Mouse (Mus musculus) myocyte (in vitro differentiated cells): Measurements from ENCODE around the gene Pex11g.

Experiments
- CEBPB ChIP-seq: IDR thresholded peaks from 2 replicates; pipeline ENCODE4 v1.6.1; 2011; ENCODE audit warnings: mild to moderate bottlenecking, moderate library complexity; ENCODE audit not compliant: poor library complexity, insufficient read depth, severe bottlenecking
- E2F4 ChIP-seq: IDR thresholded peaks from one replicate; pipeline ENCODE4 v1.6.1; 2011; ENCODE audit warnings: mild to moderate bottlenecking, control low read depth, moderate library complexity; ENCODE audit not compliant: insufficient read depth
- MAX ChIP-seq: IDR thresholded peaks from one replicate; pipeline ENCODE4 v1.6.1; 2011; ENCODE audit warnings: low read depth, mild to moderate bottlenecking, control low read depth
- MYOD1 ChIP-seq, 3 experiments: IDR thresholded peaks; one replicate each; pipeline ENCODE4 v1.6.1; 2011; ENCODE audit warnings: control low read depth in 2 of 3, low read depth in 2 of 3, mild to moderate bottlenecking in 2 of 3, moderate library complexity in 1 of 3; ENCODE audit not compliant: insufficient read length in 2 of 3, control insufficient read depth in 1 of 3
- MYOG ChIP-seq, 3 experiments: IDR thresholded peaks; one replicate each; pipeline ENCODE4 v1.6.1; 2011; ENCODE audit warnings: control low read depth in 2 of 3, low read depth in 2 of 3, mild to moderate bottlenecking in 2 of 3; ENCODE audit not compliant: insufficient read length in 2 of 3, control insufficient read depth in 1 of 3, insufficient read depth in 1 of 3
- POLR2A ChIP-seq: IDR thresholded peaks from one replicate; pipeline ENCODE4 v1.6.1; 2011; ENCODE audit warnings: low read depth, mild to moderate bottlenecking, control low read depth, moderate library complexity; ENCODE audit not compliant: insufficient read length
- POLR2AphosphoS2 ChIP-seq: IDR thresholded peaks from one replicate; pipeline ENCODE4 v1.6.1; 2011; ENCODE audit warnings: low read depth, control low read depth; ENCODE audit not compliant: insufficient read length
- REST ChIP-seq: IDR thresholded peaks from one replicate; pipeline ENCODE4 v1.6.1; 2011; ENCODE audit warnings: mild to moderate bottlenecking, control low read depth, moderate library complexity; ENCODE audit not compliant: insufficient read depth, insufficient read length
- SRF ChIP-seq: IDR thresholded peaks from one replicate; pipeline ENCODE4 v1.6.1; 2011; ENCODE audit warnings: low read depth; ENCODE audit not compliant: control insufficient read depth, insufficient read length
- TCF12 ChIP-seq: IDR thresholded peaks from one replicate; pipeline ENCODE4 v1.6.1; 2011; ENCODE audit warnings: mild to moderate bottlenecking, control low read depth; ENCODE audit not compliant: poor library complexity, insufficient read depth, severe bottlenecking
- TCF3 ChIP-seq: IDR thresholded peaks from one replicate; pipeline ENCODE4 v1.6.1; 2011; ENCODE audit warnings: low read depth, control low read depth; ENCODE audit not compliant: insufficient read length
- USF1 ChIP-seq: IDR thresholded peaks from one replicate; pipeline ENCODE4 v1.6.1; 2011; ENCODE audit warnings: low read depth, mild to moderate bottlenecking, control low read depth, moderate library complexity

DNA sequence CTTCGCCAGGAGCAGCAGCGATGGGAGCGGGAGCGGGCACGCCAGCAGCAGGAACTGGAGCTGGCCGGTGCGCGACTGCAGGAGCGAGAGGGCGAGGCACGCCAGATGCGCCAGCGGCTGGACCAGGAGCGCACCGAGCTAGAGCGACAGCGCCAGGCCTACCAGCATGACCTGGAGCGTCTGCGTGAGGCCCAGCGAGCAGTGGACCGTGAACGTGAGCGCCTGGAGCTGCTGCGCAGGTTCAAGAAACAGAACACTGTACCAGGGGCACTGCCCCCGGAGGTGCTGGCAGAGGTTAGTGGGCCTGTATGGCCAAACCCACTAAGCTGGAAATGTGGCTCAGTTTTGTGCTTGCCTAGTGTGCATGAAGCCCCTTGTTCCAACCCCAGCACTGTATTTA, 15.5 kb downstream of the Pex11g start:
- no peak for TF ChIP-seq MAX
- TF ChIP-seq POLR2A: no peak
- no peak for TF ChIP-seq E2F4
- no peak for TF ChIP-seq MYOD1 (IDR thresholded peaks at IDR 0.05; ENCODE audit: control insufficient read depth in 1 of 3, insufficient read length in 2 of 3, low read depth in 2 of 3)
- TF ChIP-seq POLR2AphosphoS2: no peak
- TF ChIP-seq TCF12: no peak
- no peak for TF ChIP-seq MYOG (IDR thresholded peaks at IDR 0.05; ENCODE audit: control insufficient read depth in 1 of 3, insufficient read depth in 1 of 3, insufficient read length in 2 of 3, low read depth in 2 of 3)
- no peak for TF ChIP-seq USF1
- TF ChIP-seq CEBPB: no peak
- TF ChIP-seq TCF3: no peak
- no peak for TF ChIP-seq REST
- TF ChIP-seq SRF: no peak
